In genomic region chr3:52897665-52898064, GRCm38 (mm10) we compare ENCODE assay signal across 10 mouse cellular contexts.
A peak's percentile ranks its signal among the peaks of the same experiment; 100 is the strongest.
DNase-seq lines count a peak whose midpoint lies in the region; ATAC-seq lines count a peak whose summit lies in the region.
"Had no signal": no experiment of that assay in that cellular context is flagged by ENCODE, and none has a peak within 500 bp of the region (broad histone marks: within the 10 kb centered on the region; RNA-seq: fewer than 3 reads in every experiment).

No protein-coding gene starts in this region.

- no peaks in the 10 kb centered on the region for H3K27me3 ChIP-seq in heart, embryonic 12.5 days (replicated peaks)
- H3K27me3 ChIP-seq in kidney, embryonic 16.5 days (ENCODE audit: insufficient read depth, low read length): no peaks in the 10 kb centered on the region
- H3K27me3 ChIP-seq: embryonic facial prominence, embryonic 15.5 days; liver, embryonic 13.5 days had no signal

- DNase-seq in cerebellum, adult 9-11 months: peak; percentile 8
- DNase-seq in cerebellum, postnatal 14 days: no peak
- peak; percentile 71 for DNase-seq in 3T3-L1 (ENCODE audit: low read depth, low spot score)
- DNase-seq in MN1 (ENCODE audit: low spot score): no peak
- DNase-seq in spleen, postnatal 10 days (ENCODE audit: low spot score in 2 of 2): no peak
- no peak for DNase-seq in layer of hippocampus, adult 9-11 months
- DNase-seq: liver, embryonic 13.5 days had no signal

- H3K36me3 ChIP-seq in heart, embryonic 12.5 days: no peaks in the 10 kb centered on the region
- no peaks in the 10 kb centered on the region for H3K36me3 ChIP-seq in kidney, embryonic 16.5 days (ENCODE audit: insufficient read depth, low read length)
- H3K36me3 ChIP-seq: embryonic facial prominence, embryonic 15.5 days; liver, embryonic 13.5 days had no signal

- WGBS in heart, embryonic 12.5 days: 24% methylated on average over 4 of the region's 4 CpGs
- WGBS in kidney, embryonic 16.5 days: 52% methylated on average over 4 of the region's 4 CpGs

- no peaks in the 10 kb centered on the region for H3K9me3 ChIP-seq in heart, embryonic 12.5 days (replicated peaks)
- H3K9me3 ChIP-seq in kidney, embryonic 16.5 days (ENCODE audit: low read length): no peaks in the 10 kb centered on the region
- H3K9me3 ChIP-seq: embryonic facial prominence, embryonic 15.5 days; liver, embryonic 13.5 days had no signal

- H3K4me2 ChIP-seq in heart, embryonic 12.5 days: no peak overlapping the region
- no peak overlapping the region for H3K4me2 ChIP-seq in kidney, embryonic 16.5 days (replicated peaks; ENCODE audit: low read depth, low read length)
- H3K4me2 ChIP-seq: embryonic facial prominence, embryonic 15.5 days; liver, embryonic 13.5 days had no signal

- H3K27ac ChIP-seq in heart, embryonic 12.5 days (ENCODE audit: poor library complexity, severe bottlenecking): no peak overlapping the region
- H3K27ac ChIP-seq in kidney, embryonic 16.5 days (ENCODE audit: low read length): no peak overlapping the region; the same call in 1 of the 2 replicates
- H3K27ac ChIP-seq: embryonic facial prominence, embryonic 15.5 days; liver, embryonic 13.5 days had no signal

- H3K4me1 ChIP-seq in heart, embryonic 12.5 days (replicated peaks): peaks cover 19% of the 10 kb centered on the region
- H3K4me1 ChIP-seq in kidney, embryonic 16.5 days (ENCODE audit: insufficient read depth, low read length): peaks cover 10% of the 10 kb centered on the region
- H3K4me1 ChIP-seq: embryonic facial prominence, embryonic 15.5 days; liver, embryonic 13.5 days had no signal

- H3K9ac ChIP-seq in heart, embryonic 12.5 days: no peak overlapping the region
- no peak overlapping the region for H3K9ac ChIP-seq in kidney, embryonic 16.5 days (replicated peaks; ENCODE audit: low read length)
- H3K9ac ChIP-seq: embryonic facial prominence, embryonic 15.5 days; liver, embryonic 13.5 days had no signal

- H3K4me3 ChIP-seq in heart, embryonic 12.5 days: no peak overlapping the region
- no peak overlapping the region for H3K4me3 ChIP-seq in kidney, embryonic 16.5 days (ENCODE audit: low read length)
- H3K4me3 ChIP-seq: embryonic facial prominence, embryonic 15.5 days; liver, embryonic 13.5 days had no signal

- peak; percentile 87 for ATAC-seq in heart, embryonic 12.5 days (ENCODE audit: insufficient number of reproducible peaks, low FRiP score)
- peak; percentile 65 for ATAC-seq in kidney, embryonic 16.5 days (ENCODE audit: low FRiP score, low TSS enrichment)

Comparison
In these comparisons a context has a peak if more than half of its experiments do, and no peak if none do; other contexts are left out.
1. DNase-seq: peak in cerebellum, adult 9-11 months (single experiment) and 3T3-L1 (single experiment); none in cerebellum, postnatal 14 days (0 of 2), MN1 (single experiment), spleen, postnatal 10 days (0 of 2) and layer of hippocampus, adult 9-11 months (single experiment).